Mouse (Mus musculus): Measurements from ENCODE around the gene Pilrb1. TPM values are rescaled to one million over a fixed set of nuclear protein-coding genes. Genes with fewer than 3 reads are reported as not detected.

Pilrb1 gene
- polyA plus RNA-seq, 1 experiment from 2014 or later, result not detected

DNA sequence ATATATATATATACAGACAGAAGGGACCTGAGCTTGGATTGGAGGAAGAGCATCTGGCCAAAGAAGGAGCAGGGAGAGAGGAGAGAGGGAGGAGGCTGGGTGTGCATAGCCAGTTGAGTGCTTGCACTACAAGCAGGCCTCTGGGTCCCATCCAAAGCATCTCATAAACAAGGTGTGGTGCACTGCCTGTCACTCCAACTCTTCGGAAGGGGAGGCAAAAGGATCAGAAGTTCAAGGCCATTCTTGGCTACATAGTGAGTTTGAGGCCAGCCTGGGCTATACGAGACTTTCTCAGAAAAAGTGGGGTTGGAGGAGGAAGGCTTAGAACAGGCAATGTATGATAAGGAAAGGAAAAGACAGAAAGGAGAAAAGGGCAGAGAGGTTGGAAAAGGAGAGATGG lies 31.9 kb downstream of the Pilrb1 start:
- no peak for ATAC-seq (ENCODE audit: low FRiP score, low read depth)
- H3K27me3 ChIP-seq, result no peaks in the 10 kb centered on the region
- WGBS, result 83% methylated on average over 2 of the region's 2 CpGs
- no peak overlapping the region for H3K4me3 ChIP-seq
- no peaks in the 10 kb centered on the region for H3K9me3 ChIP-seq
- no peaks in the 10 kb centered on the region for H3K36me3 ChIP-seq
- no peak overlapping the region for H3K9ac ChIP-seq (replicated peaks)
- H3K4me1 ChIP-seq, result no peaks in the 10 kb centered on the region
- H3K4me2 ChIP-seq (replicated peaks), result no peak overlapping the region
- no peak overlapping the region for H3K27ac ChIP-seq (replicated peaks)

DNA sequence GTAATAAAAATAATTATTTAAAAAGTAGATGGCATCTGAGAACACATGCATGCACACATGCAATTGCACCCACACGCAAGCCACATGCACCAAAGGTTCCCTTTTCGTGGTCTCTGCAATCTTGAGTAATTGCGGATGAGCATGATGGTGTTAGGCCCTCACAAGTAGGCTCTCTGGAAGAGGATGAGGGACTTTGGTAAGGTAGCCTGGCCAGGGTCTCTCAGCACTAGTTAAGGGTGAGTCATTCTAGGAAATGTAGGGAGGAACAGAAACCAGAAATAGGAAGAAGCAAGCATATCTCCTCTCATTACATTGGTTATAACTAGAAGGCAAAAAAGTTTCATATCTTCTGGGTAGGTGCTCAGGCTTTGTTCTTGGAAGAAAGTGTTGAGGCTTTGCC lies 32.9 kb downstream of the Pilrb1 start:
- WGBS, result 91% methylated on average over 3 of the region's 3 CpGs

DNA sequence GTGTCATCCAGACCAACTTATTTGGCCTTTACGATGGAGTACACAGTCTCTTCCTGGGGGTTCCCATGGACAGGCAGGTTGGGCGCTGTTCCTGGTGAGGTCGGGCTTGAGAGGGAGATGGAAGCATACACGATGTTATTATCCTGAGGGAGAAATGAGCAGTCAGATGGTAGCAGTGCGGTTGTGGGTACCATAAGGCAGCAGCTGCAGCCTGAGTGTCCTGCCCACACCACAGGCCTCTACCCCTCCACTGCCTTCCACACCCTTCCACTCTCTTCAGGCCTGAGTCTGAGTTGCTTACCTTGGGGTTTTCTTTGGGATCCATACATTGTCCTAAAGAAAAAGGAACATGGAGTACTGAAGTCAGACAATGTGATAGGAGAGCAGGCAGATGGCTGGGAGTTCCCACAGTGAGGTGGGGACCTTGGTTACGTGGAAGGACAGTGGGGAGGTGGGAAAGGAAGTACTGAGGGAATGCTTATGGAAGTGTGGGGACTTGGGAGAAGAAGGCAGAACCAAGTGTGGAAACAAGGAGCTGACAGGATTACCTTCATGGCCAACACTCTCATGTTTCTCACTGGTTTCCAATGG lies 34.4 kb downstream of the Pilrb1 start:
- no peak overlapping the region for H3K9ac ChIP-seq (replicated peaks)
- WGBS, result 92% methylated on average over 6 of the region's 6 CpGs
- H3K4me3 ChIP-seq, result no peak overlapping the region
- no peaks in the 10 kb centered on the region for H3K36me3 ChIP-seq
- H3K4me2 ChIP-seq (replicated peaks), result no peak overlapping the region
- no peaks in the 10 kb centered on the region for H3K4me1 ChIP-seq
- H3K9me3 ChIP-seq, result no peaks in the 10 kb centered on the region
- H3K27me3 ChIP-seq, result no peaks in the 10 kb centered on the region
- H3K27ac ChIP-seq (replicated peaks), result no peak overlapping the region
- ATAC-seq (ENCODE audit: low FRiP score, low read depth), result no peak

More for the DNA sequence above, 32.9 kb downstream of the Pilrb1 start:
- Histone ChIP-seq H3K27ac (replicated peaks) (no peak overlapping the region), H3K27me3 (no peaks in the 10 kb centered on the region), H3K9ac (replicated peaks) (no peak overlapping the region), H3K36me3 (no peaks in the 10 kb centered on the region), H3K4me2 (replicated peaks) (no peak overlapping the region), H3K4me3 (no peak overlapping the region), H3K9me3 (no peaks in the 10 kb centered on the region), H3K4me1 (no peaks in the 10 kb centered on the region)
- no peak for ATAC-seq (ENCODE audit: low FRiP score, low read depth)

DNA sequence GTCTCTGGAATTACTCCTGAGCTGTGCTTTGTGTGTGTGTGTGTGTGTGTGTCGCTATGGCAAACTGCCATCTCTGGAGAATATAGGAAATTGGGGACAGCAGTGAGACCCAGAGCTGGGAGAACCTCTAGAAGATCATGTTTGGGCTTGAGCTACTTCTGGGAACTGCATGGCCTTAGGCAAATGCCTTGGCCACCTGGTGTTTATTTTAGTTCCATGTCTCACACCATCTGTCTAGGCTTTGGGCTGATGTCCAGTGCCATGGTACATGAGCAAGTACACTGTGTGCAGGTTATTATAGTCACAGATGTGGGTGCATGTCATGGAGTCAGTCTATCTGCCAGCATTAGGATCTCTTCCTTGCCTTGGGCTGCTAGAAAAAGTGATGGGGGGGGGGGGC lies 35.3 kb downstream of the Pilrb1 start:
- H3K4me1 ChIP-seq, result no peaks in the 10 kb centered on the region
- 80% methylated on average over 1 of the region's 1 CpGs for WGBS
- no peaks in the 10 kb centered on the region for H3K36me3 ChIP-seq
- H3K9me3 ChIP-seq, result no peaks in the 10 kb centered on the region
- H3K4me2 ChIP-seq (replicated peaks), result no peak overlapping the region
- no peaks in the 10 kb centered on the region for H3K27me3 ChIP-seq
- no peak overlapping the region for H3K27ac ChIP-seq (replicated peaks)
- ATAC-seq (ENCODE audit: low FRiP score, low read depth), result no peak
- H3K4me3 ChIP-seq, result no peak overlapping the region
- H3K9ac ChIP-seq (replicated peaks), result no peak overlapping the region

DNA sequence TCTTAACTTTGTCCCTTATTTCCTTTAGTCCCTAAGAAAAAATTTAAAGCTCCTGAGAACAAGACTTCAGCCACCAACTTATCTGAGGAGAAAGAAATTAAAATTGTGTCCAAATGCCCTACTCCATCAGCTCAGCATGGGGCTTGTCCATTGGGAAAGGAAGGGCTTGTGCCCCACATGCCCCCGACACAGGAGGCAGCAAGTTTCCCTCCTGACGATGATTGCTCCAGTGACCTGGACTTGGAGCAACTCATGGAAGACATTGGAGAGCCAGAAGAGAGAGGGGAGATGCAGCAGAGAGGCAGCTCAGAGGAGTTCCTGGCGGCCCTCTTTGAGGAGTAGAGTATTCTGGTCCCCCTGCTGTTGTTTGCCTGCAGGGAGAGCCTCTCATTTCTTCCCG lies 35.8 kb downstream of the Pilrb1 start:
- no peak for ATAC-seq (ENCODE audit: low FRiP score, low read depth)
- Histone ChIP-seq H3K36me3 (no peaks in the 10 kb centered on the region), H3K4me3 (no peak overlapping the region), H3K27me3 (no peaks in the 10 kb centered on the region), H3K4me2 (replicated peaks) (no peak overlapping the region), H3K27ac (replicated peaks) (no peak overlapping the region), H3K9ac (replicated peaks) (no peak overlapping the region), H3K9me3 (no peaks in the 10 kb centered on the region), H3K4me1 (no peaks in the 10 kb centered on the region)
- WGBS, result 70% methylated on average over 4 of the region's 4 CpGs

DNA sequence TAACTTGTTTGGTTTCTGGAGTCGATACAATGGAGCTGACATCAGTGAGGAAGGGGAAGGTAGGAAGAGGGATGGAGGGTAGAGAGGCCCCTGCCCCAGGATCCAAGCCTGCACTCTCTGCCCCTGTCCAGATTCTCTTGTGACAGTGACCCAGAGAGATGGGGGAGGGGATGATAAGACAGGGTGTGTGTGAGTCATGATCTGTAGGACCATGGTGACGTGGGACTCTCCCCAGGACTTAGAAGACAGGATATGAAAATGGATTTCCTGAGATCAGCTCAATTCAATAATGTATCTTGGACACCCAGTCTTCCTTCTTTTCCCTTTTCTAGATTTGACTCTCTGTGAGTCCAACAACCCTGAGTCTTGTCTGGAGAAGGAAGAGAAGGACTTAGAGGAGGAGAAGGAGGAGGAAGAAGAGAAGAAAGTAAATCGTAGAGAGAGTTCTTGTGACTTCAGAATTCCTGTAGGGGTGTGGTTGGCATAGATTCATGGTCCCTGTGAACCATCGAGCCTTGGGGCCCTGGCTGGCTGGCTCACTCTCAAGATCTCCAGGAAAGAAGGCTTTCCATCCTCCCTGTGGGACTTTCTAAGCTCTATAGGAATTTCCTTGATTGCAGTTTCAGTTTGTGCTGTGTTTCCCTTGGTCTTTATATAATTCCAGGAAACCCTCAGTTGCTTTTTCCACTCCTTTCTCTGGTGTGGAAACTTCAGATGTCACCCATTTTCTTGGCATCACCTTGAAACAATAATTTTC lies 40.3 kb downstream of the Pilrb1 start:
- Histone ChIP-seq H3K9me3 (no peaks in the 10 kb centered on the region), H3K4me1 (no peaks in the 10 kb centered on the region), H3K9ac (replicated peaks) (no peak overlapping the region), H3K4me2 (replicated peaks) (no peak overlapping the region), H3K27me3 (no peaks in the 10 kb centered on the region), H3K27ac (replicated peaks) (no peak overlapping the region), H3K36me3 (no peaks in the 10 kb centered on the region), H3K4me3 (no peak overlapping the region)
- WGBS, result 82% methylated on average over 4 of the region's 4 CpGs
- ATAC-seq (ENCODE audit: low FRiP score, low read depth), result no peak

DNA sequence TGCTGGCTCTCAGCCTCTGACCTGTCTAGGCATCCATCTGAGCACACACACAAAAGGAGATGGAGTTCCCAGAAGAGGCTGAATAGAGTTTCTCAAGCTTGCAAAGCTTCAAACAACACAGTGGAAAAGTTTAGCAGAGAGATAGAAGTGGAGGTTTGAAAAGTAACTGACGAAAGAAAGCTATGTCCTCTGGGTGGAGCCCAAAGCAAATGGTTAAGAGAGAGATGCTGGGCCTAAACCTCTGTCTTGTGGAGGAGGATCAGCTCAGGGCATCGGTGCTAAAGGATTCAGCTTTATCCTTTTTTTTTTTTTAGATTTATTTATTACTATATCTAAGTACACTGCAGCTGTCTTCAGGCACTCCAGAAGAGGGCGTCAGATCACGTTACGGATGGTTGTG lies 49.6 kb downstream of the Pilrb1 start:
- no peak overlapping the region for H3K4me2 ChIP-seq (replicated peaks)
- ATAC-seq (ENCODE audit: low FRiP score, low read depth), result no peak
- H3K4me1 ChIP-seq, result no peaks in the 10 kb centered on the region
- H3K27ac ChIP-seq (replicated peaks), result no peak overlapping the region
- H3K9ac ChIP-seq (replicated peaks), result no peak overlapping the region
- no peaks in the 10 kb centered on the region for H3K9me3 ChIP-seq
- 84% methylated on average over 5 of the region's 5 CpGs for WGBS
- no peak overlapping the region for H3K4me3 ChIP-seq
- no peaks in the 10 kb centered on the region for H3K27me3 ChIP-seq
- H3K36me3 ChIP-seq, result no peaks in the 10 kb centered on the region

DNA sequence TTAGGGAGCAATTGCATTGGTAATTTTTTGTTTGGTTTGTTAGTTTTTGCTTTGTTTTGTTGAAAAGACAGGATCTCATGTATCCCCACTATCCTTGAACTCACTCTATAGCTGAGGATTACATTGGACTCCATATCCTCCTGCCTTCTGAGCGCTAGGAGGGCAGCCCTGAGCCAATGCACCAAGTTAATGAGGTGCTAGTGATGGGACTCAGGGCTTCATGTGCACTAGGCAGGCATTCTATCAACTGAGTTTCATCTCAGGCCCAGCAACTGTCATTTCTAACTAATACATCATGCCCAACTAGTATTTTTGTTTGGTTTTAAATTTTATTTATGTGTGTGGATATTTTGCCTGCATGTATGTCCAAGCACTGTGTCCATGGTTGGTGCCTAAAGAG lies 51.7 kb downstream of the Pilrb1 start:
- Histone ChIP-seq H3K27ac (replicated peaks) (no peak overlapping the region), H3K9ac (replicated peaks) (no peak overlapping the region), H3K4me2 (replicated peaks) (no peak overlapping the region), H3K4me3 (no peak overlapping the region), H3K4me1 (no peaks in the 10 kb centered on the region), H3K27me3 (no peaks in the 10 kb centered on the region), H3K9me3 (no peaks in the 10 kb centered on the region), H3K36me3 (no peaks in the 10 kb centered on the region)
- WGBS, result 64% methylated on average over 1 of the region's 1 CpGs
- no peak for ATAC-seq (ENCODE audit: low FRiP score, low read depth)

Other genes starting within 250 kb of the Pilrb1 start
- 49.0 and 68.9 TPM in 2 replicates for gene Pcolce, start 244.3 kb downstream of the Pilrb1 start, polyA plus RNA-seq (2016; fragmentation: Nextera tagmentation; extraction: Ambion mirVana)
- gene Fbxo24, start 229.1 kb downstream of the Pilrb1 start, polyA plus RNA-seq (2016; fragmentation: Nextera tagmentation; extraction: Ambion mirVana), result 0.23 and 0.24 TPM in 2 replicates
- 31.3 and 33.5 TPM in 2 replicates for gene Lrch4, start 229.0 kb downstream of the Pilrb1 start, polyA plus RNA-seq (2016; fragmentation: Nextera tagmentation; extraction: Ambion mirVana)
- gene Gm20605, start 228.9 kb downstream of the Pilrb1 start, polyA plus RNA-seq (2016; fragmentation: Nextera tagmentation; extraction: Ambion mirVana), result 10.7 and 12.9 TPM in 2 replicates
- gene Sap25, start 216.8 kb downstream of the Pilrb1 start, polyA plus RNA-seq (2016; fragmentation: Nextera tagmentation; extraction: Ambion mirVana), result 8.1 and 10.7 TPM in 2 replicates
- 0.14 and 0.29 TPM in 2 replicates for gene Irs3, start 212.4 kb downstream of the Pilrb1 start, polyA plus RNA-seq (2016; fragmentation: Nextera tagmentation; extraction: Ambion mirVana)
- 25.9 and 29.0 TPM in 2 replicates for gene Agfg2, start 173.4 kb downstream of the Pilrb1 start, polyA plus RNA-seq (2016; fragmentation: Nextera tagmentation; extraction: Ambion mirVana)
- 22.1 TPM in 2 replicates for gene Nyap1, start 116.5 kb downstream of the Pilrb1 start, polyA plus RNA-seq (2016; fragmentation: Nextera tagmentation; extraction: Ambion mirVana)
- 68.4 and 71.4 TPM in 2 replicates for gene Tsc22d4, start 112.4 kb downstream of the Pilrb1 start, polyA plus RNA-seq (2016; fragmentation: Nextera tagmentation; extraction: Ambion mirVana)
- 67.7 and 73.0 TPM in 2 replicates for gene Ppp1r35, start 79.3 kb downstream of the Pilrb1 start, polyA plus RNA-seq (2016; fragmentation: Nextera tagmentation; extraction: Ambion mirVana)
- 12.1 and 13.7 TPM in 2 replicates for gene Mepce, start 70.5 kb downstream of the Pilrb1 start, polyA plus RNA-seq (2016; fragmentation: Nextera tagmentation; extraction: Ambion mirVana)
- gene Zcwpw1, start 70.3 kb downstream of the Pilrb1 start, polyA plus RNA-seq (2016; fragmentation: Nextera tagmentation; extraction: Ambion mirVana), result 14.9 and 17.9 TPM in 2 replicates
- gene Pilra, start 21.8 kb downstream of the Pilrb1 start, polyA plus RNA-seq (2016; fragmentation: Nextera tagmentation; extraction: Ambion mirVana), result 0.29 and 0.33 TPM in 2 replicates
- gene Pilrb2, start 13.7 kb upstream of the Pilrb1 start, polyA plus RNA-seq (2016; fragmentation: Nextera tagmentation; extraction: Ambion mirVana), result not detected in 2 replicates
- gene Cyp3a13, start 63.5 kb upstream of the Pilrb1 start, polyA plus RNA-seq (2016; fragmentation: Nextera tagmentation; extraction: Ambion mirVana), result not detected in 2 replicates
- 0.15 TPM in 1 of 2 replicates, not detected in the other for gene Gjc3, start 105.0 kb upstream of the Pilrb1 start, polyA plus RNA-seq (2016; fragmentation: Nextera tagmentation; extraction: Ambion mirVana)
- not detected in 2 replicates for gene Azgp1, start 123.4 kb upstream of the Pilrb1 start, polyA plus RNA-seq (2016; fragmentation: Nextera tagmentation; extraction: Ambion mirVana)
- not detected in 2 replicates for gene Smok3a, start 163.2 kb upstream of the Pilrb1 start, polyA plus RNA-seq (2016; fragmentation: Nextera tagmentation; extraction: Ambion mirVana)
- not detected in 2 replicates for gene Smok3b, start 163.3 kb upstream of the Pilrb1 start, polyA plus RNA-seq (2016; fragmentation: Nextera tagmentation; extraction: Ambion mirVana)
- not detected in 2 replicates for gene Smok3c, start 195.1 kb upstream of the Pilrb1 start, polyA plus RNA-seq (2016; fragmentation: Nextera tagmentation; extraction: Ambion mirVana)
- gene Zkscan1, start 227.0 kb upstream of the Pilrb1 start, polyA plus RNA-seq (2016; fragmentation: Nextera tagmentation; extraction: Ambion mirVana), result 39.6 and 43.0 TPM in 2 replicates

All from midbrain, embryonic 12.5 days (tissue).